7 mouse cellular contexts compared by ENCODE assay signal in genomic region chrX:152175284-152175683, GRCm38 (mm10). TPM values are rescaled to one million over a fixed set of nuclear protein-coding genes. Genes with fewer than 3 reads are reported as not detected.
DNase-seq lines count a peak whose midpoint lies in the region; ATAC-seq and TF ChIP-seq lines count a peak whose summit lies in the region.

No protein-coding gene starts in this region.

- no peaks in the 10 kb centered on the region; the same call in 1 of the 2 replicates for H3K79me2 ChIP-seq in liver, adult 2 months (ENCODE audit: control insufficient read depth, insufficient read depth, low read length)

- no peak for TF ChIP-seq POLR2A in thymus, adult 2 months (IDR thresholded peaks at IDR 0.05; ENCODE audit: control insufficient read depth, extremely low read depth, insufficient read depth, low read length, poor library complexity)
- TF ChIP-seq POLR2A in liver, adult 2 months (IDR thresholded peaks at IDR 0.05; ENCODE audit: extremely low read depth, insufficient read depth, low read length) = no peak

- peaks cover 4% of the 10 kb centered on the region for H3K4me1 ChIP-seq in thymus, adult 2 months (replicated peaks; ENCODE audit: control insufficient read depth, insufficient read depth, low read length)
- H3K4me1 ChIP-seq in embryonic facial prominence, embryonic 14.5 days (ENCODE audit: control insufficient read depth, insufficient read depth, low read length) = no peaks in the 10 kb centered on the region; the same call in none of the 2 replicates
- H3K4me1 ChIP-seq in hindbrain, embryonic 16.5 days (ENCODE audit: control insufficient read depth, insufficient read depth, low read depth, low read length) = peaks cover 2% of the 10 kb centered on the region
- H3K4me1 ChIP-seq in liver, adult 2 months (ENCODE audit: control insufficient read depth, insufficient read depth, low read length) = peaks cover 9% of the 10 kb centered on the region
- H3K4me1 ChIP-seq in neural tube, embryonic 13.5 days (replicated peaks) = peaks cover 19% of the 10 kb centered on the region

- no peak overlapping the region for H3K4me2 ChIP-seq in embryonic facial prominence, embryonic 14.5 days (ENCODE audit: low read depth, low read length)
- H3K4me2 ChIP-seq in hindbrain, embryonic 16.5 days (ENCODE audit: low read length) = no peak overlapping the region
- no peak overlapping the region for H3K4me2 ChIP-seq in neural tube, embryonic 13.5 days

- H3K36me3 ChIP-seq in thymus, adult 2 months (ENCODE audit: control insufficient read depth, insufficient read depth, low read length) = no peaks in the 10 kb centered on the region
- H3K36me3 ChIP-seq in embryonic facial prominence, embryonic 14.5 days (ENCODE audit: control insufficient read depth, insufficient read depth, low read length) = no peaks in the 10 kb centered on the region
- no peaks in the 10 kb centered on the region for H3K36me3 ChIP-seq in hindbrain, embryonic 16.5 days (ENCODE audit: control insufficient read depth, insufficient read depth, low read length)
- H3K36me3 ChIP-seq in liver, adult 2 months (ENCODE audit: control insufficient read depth, insufficient read depth, low read length) = no peaks in the 10 kb centered on the region
- no peaks in the 10 kb centered on the region for H3K36me3 ChIP-seq in neural tube, embryonic 13.5 days

- DNase-seq in thymus, adult 2 months = peak; percentile 20
- DNase-seq in thymus, postnatal 25 days = no peak
- peak; percentile 72 for DNase-seq in brain, adult 2 months (ENCODE audit: low read depth, low spot score)
- DNase-seq in embryonic facial prominence, embryonic 14.5 days (ENCODE audit: low spot score) = peak; percentile 54
- DNase-seq in liver, adult 2 months (ENCODE audit: extremely low read depth, low read depth, low spot score) = no peak

- no peak overlapping the region for H3K27ac ChIP-seq in thymus, adult 2 months (ENCODE audit: control insufficient read depth, insufficient read depth, low read length)
- H3K27ac ChIP-seq in embryonic facial prominence, embryonic 14.5 days (replicated peaks; ENCODE audit: low read depth, low read length) = no peak overlapping the region
- H3K27ac ChIP-seq in hindbrain, embryonic 16.5 days (ENCODE audit: low read depth, low read length) = no peak overlapping the region
- no peak overlapping the region for H3K27ac ChIP-seq in liver, adult 2 months (replicated peaks; ENCODE audit: insufficient read depth, low read depth, low read length)
- no peak overlapping the region for H3K27ac ChIP-seq in neural tube, embryonic 13.5 days (replicated peaks)

- no peak overlapping the region for H3K9ac ChIP-seq in embryonic facial prominence, embryonic 14.5 days (ENCODE audit: low read depth, low read length)
- no peak overlapping the region for H3K9ac ChIP-seq in hindbrain, embryonic 16.5 days (ENCODE audit: low read depth, low read length)
- H3K9ac ChIP-seq in liver, adult 2 months (ENCODE audit: low read depth, low read length) = no peak overlapping the region
- H3K9ac ChIP-seq in neural tube, embryonic 13.5 days = no peak overlapping the region

- no peak for TF ChIP-seq CTCF in thymus, adult 2 months (IDR thresholded peaks at IDR 0.05; ENCODE audit: borderline replicate concordance, control insufficient read depth, extremely low read depth, insufficient read depth, low read length, poor library complexity)
- TF ChIP-seq CTCF in liver, adult 2 months (IDR thresholded peaks at IDR 0.05; ENCODE audit: low read depth, low read length) = peak; percentile 37; the same call in 1 of the 2 replicates

- peak; percentile 66 for ATAC-seq in embryonic facial prominence, embryonic 14.5 days (ENCODE audit: low read depth)
- ATAC-seq in hindbrain, embryonic 16.5 days = peak; percentile 77
- ATAC-seq in neural tube, embryonic 13.5 days (ENCODE audit: low read depth) = peak; percentile 71

- H3K9me3 ChIP-seq in embryonic facial prominence, embryonic 14.5 days (ENCODE audit: control insufficient read depth, low read length) = no peaks in the 10 kb centered on the region
- no peaks in the 10 kb centered on the region for H3K9me3 ChIP-seq in hindbrain, embryonic 16.5 days (ENCODE audit: control insufficient read depth, low read length)
- no peaks in the 10 kb centered on the region for H3K9me3 ChIP-seq in neural tube, embryonic 13.5 days

- no peak overlapping the region for H3K4me3 ChIP-seq in thymus, adult 2 months (ENCODE audit: control insufficient read depth, insufficient read depth, low read length)
- H3K4me3 ChIP-seq in embryonic facial prominence, embryonic 14.5 days (ENCODE audit: low read depth, low read length) = no peak overlapping the region
- no peak overlapping the region for H3K4me3 ChIP-seq in hindbrain, embryonic 16.5 days (ENCODE audit: low read length)
- no peak overlapping the region for H3K4me3 ChIP-seq in liver, adult 2 months (ENCODE audit: insufficient read depth, low read depth, low read length)
- H3K4me3 ChIP-seq in neural tube, embryonic 13.5 days = no peak overlapping the region

- WGBS in thymus, adult 2 months = 47% methylated on average over 3 of the region's 3 CpGs
- 21% methylated on average over 3 of the region's 3 CpGs for WGBS in embryonic facial prominence, embryonic 14.5 days
- WGBS in hindbrain, embryonic 16.5 days = 33% methylated on average over 3 of the region's 3 CpGs
- WGBS in liver, adult 2 months = 41% methylated on average over 3 of the region's 3 CpGs
- 36% methylated on average over 3 of the region's 3 CpGs for WGBS in neural tube, embryonic 13.5 days

- no peaks in the 10 kb centered on the region for H3K27me3 ChIP-seq in thymus, adult 2 months (ENCODE audit: control insufficient read depth, insufficient read depth, low read length)
- H3K27me3 ChIP-seq in embryonic facial prominence, embryonic 14.5 days (replicated peaks; ENCODE audit: control insufficient read depth, insufficient read depth, low read length) = peaks cover 33% of the 10 kb centered on the region
- peaks cover 18% of the 10 kb centered on the region; the same call in 1 of the 2 replicates for H3K27me3 ChIP-seq in hindbrain, embryonic 16.5 days (replicated peaks; ENCODE audit: control insufficient read depth, insufficient read depth, low read length)
- no peaks in the 10 kb centered on the region for H3K27me3 ChIP-seq in liver, adult 2 months (ENCODE audit: control insufficient read depth, insufficient read depth, low read length)
- H3K27me3 ChIP-seq in neural tube, embryonic 13.5 days = peaks cover 92% of the 10 kb centered on the region

RNA-seq across cellular contexts. Expression of gene Iqsec2, which starts 31.2 kb away (rescaled TPM):
- polyA plus RNA-seq in thymus, adult 2 months (2012; rRNA removed) = 6.0 and 9.7 TPM in 2 replicates
- 4.6 and 5.6 TPM in 2 replicates for polyA plus RNA-seq in embryonic facial prominence, embryonic 14.5 days (2014; fragmentation: Nextera tagmentation; extraction: Ambion mirVana)
- 6.8 and 8.6 TPM in 2 replicates for polyA plus RNA-seq in hindbrain, embryonic 16.5 days (2015; fragmentation: Nextera tagmentation; extraction: Ambion mirVana)
- total RNA-seq in liver, adult 2 months (2014; rRNA removed) = 4.1 and 4.8 TPM in 2 replicates
- 9.5 and 11.5 TPM in 2 replicates for polyA plus RNA-seq in liver, adult 2 months (2012; rRNA removed)
- polyA plus RNA-seq in neural tube, embryonic 13.5 days (2015; fragmentation: Nextera tagmentation; extraction: Ambion mirVana) = 4.7 and 7.4 TPM in 2 replicates

RNA-seq across cellular contexts. Expression of gene Kdm5c, which starts 57.5 kb away (rescaled TPM):
- polyA plus RNA-seq in thymus, adult 2 months (2012; rRNA removed) = 92.5 and 114 TPM in 2 replicates
- polyA plus RNA-seq in embryonic facial prominence, embryonic 14.5 days (2014; fragmentation: Nextera tagmentation; extraction: Ambion mirVana) = 24.9 and 25.5 TPM in 2 replicates
- 23.6 and 34.0 TPM in 2 replicates for polyA plus RNA-seq in hindbrain, embryonic 16.5 days (2015; fragmentation: Nextera tagmentation; extraction: Ambion mirVana)
- 22.1 and 25.2 TPM in 2 replicates for total RNA-seq in liver, adult 2 months (2014; rRNA removed)
- 49.0 and 65.5 TPM in 2 replicates for polyA plus RNA-seq in liver, adult 2 months (2012; rRNA removed)
- 31.8 and 39.9 TPM in 2 replicates for polyA plus RNA-seq in neural tube, embryonic 13.5 days (2015; fragmentation: Nextera tagmentation; extraction: Ambion mirVana)

Comparison
In these comparisons a context has a peak if more than half of its experiments do, and no peak if none do; other contexts are left out.
1. DNase-seq: peak in thymus, adult 2 months (single experiment), brain, adult 2 months (single experiment) and embryonic facial prominence, embryonic 14.5 days (single experiment); none in thymus, postnatal 25 days (single experiment) and liver, adult 2 months (single experiment).
2. Peak in every context shown above with its lines, with median percentiles within 50 percentile points of each other: ATAC-seq.